Mouse (Mus musculus) layer of hippocampus, adult 18-20 months (tissue): ENCODE results near the gene Stpg2. TPM values are rescaled to one million over a fixed set of nuclear protein-coding genes. Genes with fewer than 3 reads are reported as not detected.
"Not testable (repeated sequence)": the region's sequence is repeated elsewhere in the genome, so short reads cannot be mapped to it uniquely, and the experiment has no call there.

Experiments used
- DNase-seq, 2 experiments: peaks; one replicate each; pipeline ENCODE4 v3.0.0; 2022; ENCODE audit warnings: low spot score in 2 of 2
- long read RNA-seq: library from polyadenylated mRNA; stranded (forward); transcript quantifications from one replicate; pipeline ENCODE4 v2.0.0, GENCODE M21; 2021
- total RNA-seq, 2 experiments: library from RNA; stranded (reverse); gene quantifications; 2 replicates each; pipeline ENCODE4 v1.2.3; 2021

The Stpg2 gene
- under 1 TPM in 1 of 2 experiments, not detected in 1; 0.30 TPM for total RNA-seq
- long read RNA-seq, result 0 reads

DNA sequence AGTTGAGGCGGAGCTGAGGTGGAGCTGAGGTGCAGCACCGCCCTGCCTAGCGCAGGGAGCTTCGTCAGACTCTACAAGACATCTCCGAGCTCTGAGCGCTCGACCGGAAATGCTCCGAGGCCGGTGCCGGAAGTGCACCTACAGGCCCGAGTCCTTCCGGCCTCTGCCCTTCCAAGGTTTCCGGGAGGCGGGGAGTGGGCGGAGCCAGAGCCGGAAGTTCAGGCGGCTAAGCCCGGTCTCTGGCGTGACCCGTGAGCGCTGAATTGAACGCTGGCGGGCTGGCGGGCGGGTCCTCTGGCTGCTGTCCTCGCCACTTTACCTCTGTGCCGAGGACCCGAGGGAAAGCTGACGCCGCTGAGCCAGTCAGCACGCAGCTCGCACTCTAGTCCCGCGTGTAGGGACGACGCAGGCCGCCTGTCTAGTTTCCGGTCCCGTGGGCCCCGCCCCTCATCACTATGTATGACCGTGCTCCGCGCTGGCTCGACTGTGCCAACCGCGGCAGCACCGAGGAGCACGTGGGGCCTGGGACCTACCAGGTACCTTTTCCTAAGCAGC lies at the start of gene Stpg2:
Gene Stpg2 (plus strand): TSS at position 251 of the 555 bp plus-strand sequence.
- DNase-seq, result peak; percentile 91 to 96

DNA sequence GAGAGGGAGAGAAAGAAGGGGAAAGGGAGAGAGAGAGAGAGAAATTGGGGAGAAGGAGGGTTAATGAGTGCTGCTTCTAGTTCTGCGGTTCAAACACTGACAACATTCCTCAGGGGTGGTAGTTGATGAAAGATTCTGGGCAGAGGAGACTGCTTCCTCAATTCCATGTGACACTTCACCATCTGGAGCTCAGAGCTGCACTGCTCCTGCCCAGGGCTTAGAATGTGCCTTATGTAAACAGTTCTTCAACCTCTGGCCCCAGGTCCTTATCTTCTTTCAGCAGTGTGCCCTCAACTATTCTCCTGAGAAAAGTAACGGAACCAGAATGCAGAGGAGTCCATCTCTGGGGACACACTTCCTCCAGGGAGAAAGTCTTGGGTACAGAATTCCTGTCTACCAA lies 43.3 kb upstream of the Stpg2 start:
- DNase-seq, result no peak

DNA sequence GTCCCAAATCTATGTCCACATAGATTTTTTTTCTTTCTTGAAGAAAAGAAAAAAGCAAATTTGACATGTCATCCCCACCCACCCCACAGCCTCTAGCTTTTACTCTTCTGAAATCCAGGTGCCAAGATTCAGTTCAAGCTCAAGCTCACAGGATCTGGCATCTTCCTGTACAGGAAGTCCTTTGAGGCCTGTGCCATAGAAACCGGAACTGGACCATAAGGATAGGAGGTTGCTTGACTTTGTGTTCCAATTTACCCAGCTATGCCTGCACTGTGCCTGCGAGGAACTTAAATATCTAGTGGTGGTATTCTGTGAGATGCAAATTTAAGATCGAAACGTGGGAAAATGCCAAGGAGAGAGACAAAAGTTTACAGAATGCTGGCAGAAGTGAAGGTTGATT lies 42.8 kb upstream of the Stpg2 start:
- DNase-seq, result no peak

DNA sequence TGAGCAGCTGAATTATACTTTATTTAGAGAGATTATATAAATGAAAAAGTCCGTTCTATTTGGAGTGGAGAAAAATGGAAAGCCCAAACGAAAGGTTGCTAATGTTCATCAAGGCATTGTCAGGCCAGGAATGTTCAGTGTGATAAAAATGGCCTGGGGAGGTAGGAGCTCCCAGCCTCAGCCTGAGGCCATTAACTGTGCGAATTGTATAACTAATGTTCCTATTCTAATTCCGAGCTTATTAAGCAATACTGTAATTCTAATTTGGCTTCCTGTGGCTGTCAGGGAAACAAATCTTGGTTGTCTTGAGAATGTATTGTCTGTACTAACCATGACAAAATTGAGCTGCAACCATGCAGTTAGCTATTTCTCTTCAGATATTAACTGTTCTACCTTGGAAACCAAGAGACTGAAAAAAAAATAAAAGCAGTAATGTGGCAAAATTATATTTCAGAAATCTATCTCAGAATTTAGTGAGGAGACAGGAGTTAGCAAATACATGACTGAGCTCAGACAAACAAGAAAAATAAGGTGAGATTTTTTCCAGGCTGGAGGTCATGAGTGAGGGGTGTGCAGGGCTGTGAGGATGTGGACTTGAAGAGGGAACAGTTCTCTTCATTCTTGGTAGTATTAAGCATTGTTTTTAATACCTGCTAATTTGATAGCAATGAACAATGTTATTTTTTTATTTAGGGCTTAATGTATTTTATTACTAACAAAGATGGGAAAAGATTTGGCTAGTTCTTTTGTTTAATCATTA lies 36.8 kb upstream of the Stpg2 start:
- DNase-seq, result no peak

DNA sequence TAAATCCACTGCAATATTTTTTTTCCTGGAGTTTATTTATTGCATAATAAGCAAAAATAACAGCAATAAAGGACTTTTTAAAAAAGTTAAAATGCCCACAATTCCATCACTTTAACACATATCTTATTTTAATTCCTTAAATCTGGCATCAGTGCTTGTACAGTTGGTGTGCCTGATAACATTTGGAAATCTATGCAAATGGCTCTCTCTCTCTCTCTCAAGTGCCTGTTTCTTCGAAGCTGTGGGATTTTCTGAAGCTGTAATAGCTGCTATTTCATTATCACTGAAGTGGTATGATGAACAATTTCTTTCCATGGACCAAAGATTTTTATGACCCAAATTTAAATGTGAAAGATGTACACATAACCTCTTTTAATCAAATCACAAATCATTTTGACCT lies 35.8 kb upstream of the Stpg2 start:
- peak in 1 of 2 experiments; percentile 40 for DNase-seq

DNA sequence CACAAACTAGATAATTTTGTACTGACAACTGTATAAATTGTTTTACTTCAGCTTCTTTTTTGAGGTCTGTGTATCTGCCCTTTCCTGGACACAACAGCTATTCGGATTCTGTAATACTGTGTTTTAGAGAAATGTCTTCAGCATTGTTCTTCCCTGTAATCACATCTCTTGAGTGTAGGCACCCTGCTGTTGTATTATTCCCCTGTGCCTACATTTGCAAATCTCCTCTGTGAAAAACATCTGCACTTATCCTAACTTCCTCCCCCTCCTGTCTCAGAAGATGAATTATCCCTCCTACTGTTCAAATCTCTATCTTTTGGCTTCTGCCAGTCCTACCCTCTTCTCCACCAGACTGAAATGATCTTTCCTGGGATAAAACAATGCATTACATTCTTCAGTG lies 28.6 kb upstream of the Stpg2 start:
- no peak for DNase-seq

DNA sequence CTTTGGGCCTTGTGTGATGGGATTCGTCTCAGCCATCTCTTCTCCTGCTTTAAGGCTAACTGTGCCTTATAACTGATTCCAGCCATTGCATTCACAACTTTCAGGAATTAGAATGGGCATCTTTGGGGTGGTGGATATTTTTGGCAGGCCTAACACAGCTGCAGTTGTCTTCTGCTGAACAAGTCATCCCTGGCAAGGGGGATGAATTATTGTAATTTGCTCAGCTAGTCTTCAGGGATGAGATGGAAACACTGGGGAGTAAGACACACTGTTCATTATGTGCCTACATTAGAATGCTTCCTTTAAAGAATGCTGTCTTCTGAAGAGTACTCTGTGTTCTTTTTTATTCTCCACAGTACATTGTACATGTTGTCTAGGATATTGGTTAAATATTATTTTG lies 14.0 kb upstream of the Stpg2 start:
- no peak for DNase-seq

DNA sequence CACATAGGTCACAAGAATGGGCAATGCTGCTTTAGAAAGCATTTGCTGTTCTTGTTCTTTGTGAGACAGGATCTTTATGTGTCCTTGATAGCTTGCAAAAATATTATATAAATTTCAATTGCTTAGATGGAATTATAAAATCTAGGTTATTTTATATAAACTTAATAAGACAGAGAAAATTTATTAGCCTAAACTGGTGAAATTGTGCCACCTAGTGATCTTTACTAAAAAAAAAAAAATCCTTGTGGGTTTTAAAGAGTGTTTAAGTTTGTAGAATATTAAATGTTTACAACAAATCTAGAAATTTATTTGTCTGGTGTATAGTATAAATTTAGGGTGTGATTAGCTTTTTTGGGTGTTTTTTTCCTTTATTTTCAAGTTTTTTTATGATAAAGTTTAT lies 11.6 kb upstream of the Stpg2 start:
- no peak for DNase-seq

DNA sequence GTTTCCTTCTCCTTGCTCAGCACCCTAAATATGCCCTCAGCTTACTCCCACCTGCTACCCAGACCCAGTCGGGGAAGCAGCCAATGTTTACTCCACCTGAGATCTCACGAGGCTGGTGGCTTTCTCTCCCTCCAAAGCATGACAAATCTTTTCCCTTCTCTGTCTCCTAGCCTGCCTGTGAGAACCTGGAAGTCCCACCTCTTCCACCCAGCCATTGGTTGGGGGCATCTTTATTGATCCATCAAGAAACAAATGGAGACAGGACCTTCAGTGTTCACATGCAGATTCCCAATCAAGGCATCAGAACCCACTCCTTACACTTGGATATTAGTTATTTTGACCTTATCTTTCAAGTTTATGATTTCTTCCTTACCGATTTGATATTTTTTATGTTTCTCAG lies 7.1 kb upstream of the Stpg2 start:
- DNase-seq, result no peak

DNA sequence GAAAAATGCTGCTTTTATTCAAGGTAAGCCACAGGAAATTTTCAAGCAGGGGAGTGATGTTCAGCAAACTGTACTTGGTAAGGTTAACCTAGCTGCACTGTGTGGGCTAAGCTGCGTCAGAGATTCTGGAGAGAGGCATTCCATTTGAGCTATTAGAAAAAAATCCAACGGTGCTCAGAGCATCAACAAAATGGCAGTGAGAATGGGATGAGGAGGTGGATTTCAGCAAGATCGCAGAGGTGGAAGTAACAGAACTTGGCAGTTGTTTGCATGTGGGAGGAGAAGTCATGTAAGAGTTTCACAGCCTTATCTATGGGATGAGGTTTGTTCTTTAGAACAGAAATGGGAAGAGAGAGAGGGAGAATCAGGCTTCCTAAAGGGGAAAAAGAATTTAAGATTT lies 5.2 kb upstream of the Stpg2 start:
- DNase-seq, result no peak

DNA sequence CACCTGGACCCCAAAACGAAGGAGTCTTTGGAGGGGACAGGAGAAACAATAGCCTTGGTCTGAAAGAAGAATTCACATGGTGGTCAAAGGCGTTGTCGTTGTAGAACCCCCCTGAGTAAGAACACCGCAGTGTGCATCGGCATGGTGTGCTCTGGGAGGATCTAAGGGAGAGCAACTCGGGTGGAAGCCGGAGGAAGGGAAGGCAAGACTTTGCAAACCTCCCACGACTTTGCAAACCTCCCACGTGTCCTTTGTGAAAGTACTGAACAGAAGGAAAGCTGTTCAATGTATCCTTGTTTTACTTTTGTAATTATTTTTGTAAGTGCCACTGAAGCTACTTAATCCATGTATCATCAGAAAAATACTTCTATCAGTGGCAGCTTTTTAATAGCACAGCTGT lies 11.5 kb downstream of the Stpg2 start:
- peak in 1 of 2 experiments; percentile 28 for DNase-seq

DNA sequence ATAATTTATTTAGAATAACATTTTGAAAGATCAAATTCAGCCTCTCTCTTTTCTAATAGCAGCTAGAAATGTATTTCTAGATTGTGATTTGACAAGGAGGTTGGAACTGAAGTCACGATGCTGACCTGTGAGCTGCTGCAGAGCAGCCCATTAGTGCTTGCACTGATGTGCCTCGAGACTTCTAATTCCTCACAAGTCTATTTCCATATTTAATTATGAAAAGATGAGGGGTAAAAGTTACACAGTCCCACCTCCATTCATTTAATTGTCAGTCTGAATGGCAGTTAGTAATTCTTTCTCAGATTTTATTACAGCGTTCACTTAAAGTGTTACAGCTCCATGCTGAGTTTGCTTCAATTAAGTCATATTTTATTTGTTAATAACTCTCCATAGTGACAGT lies 19.6 kb downstream of the Stpg2 start:
- no peak for DNase-seq

DNA sequence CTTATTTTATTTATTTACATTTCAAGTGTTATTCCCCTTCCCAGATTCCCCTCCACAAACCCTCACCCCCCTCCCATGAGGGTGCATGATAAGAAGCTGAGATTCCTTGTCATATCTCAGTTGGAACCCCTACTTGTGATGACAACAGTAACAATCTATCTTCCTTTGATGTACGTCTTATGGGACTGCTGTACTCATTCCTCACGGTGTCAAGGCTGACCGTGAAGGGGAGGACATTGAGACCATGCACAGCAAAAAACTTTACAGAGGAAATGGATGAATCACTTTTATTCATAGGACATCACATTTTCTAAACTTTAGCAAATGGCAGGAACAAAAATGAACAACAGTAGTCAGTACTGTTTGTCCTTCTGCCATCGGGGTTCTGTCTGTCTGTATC lies 21.3 kb downstream of the Stpg2 start:
- no peak for DNase-seq

DNA sequence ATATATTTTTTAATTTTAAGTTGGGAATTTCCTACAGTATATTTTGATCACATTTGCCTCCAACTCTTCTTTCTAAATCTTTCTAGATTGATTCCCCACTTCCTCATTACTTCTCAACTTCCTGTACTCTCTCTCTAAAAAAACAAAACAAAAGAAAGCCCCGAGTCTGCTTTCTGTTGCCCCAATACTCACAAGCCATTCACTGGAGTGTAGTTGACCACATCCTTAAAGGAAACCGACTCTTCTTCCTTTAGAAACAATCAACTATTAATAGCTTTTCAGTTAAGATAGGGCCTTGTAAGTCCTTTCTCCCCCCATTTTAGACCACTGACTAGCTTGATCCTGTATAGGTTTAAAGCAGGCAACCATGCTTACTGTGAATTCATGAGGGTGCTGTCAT lies 39.7 kb downstream of the Stpg2 start:
- no peak for DNase-seq

DNA sequence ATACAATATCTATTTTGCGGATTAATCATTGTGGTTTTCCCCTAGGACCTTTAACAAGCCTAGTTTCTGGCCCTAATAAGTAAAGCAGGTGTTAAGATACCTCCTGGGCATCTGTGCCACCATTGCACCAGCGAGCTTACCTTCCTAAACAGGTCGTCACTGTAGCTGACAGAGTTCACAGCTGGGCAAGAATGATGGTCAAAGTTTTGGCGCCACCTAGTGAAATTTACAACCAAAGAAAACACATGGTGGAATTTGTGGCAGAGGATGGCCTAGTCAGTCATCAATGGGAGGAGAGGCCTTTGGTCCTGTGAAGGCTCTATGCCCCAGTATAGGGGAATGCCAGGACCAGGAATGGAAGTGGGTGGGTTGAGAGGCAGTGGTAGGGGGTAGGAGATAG lies 41.0 kb downstream of the Stpg2 start:
- DNase-seq, result no peak

DNA sequence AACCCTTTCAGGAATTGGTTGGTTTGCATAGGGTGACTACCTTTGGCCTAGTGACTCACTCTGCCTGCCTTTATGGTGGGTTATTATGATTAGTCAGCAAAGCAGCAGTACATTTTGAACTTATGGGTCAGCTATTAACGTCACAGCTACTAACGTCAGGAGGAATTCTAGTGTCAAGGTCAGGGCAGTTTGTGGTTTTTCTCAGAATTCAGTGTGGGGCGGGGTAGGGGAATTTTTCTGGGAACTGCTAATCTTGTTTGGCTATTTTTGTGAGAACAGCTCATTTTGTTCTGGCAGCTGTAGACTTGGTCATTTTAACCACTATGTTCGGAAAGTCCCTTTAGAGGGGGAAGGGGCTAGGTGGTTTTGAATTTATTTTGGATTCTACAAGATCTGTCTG lies 56.9 kb downstream of the Stpg2 start:
- DNase-seq, result not testable (repeated sequence)

DNA sequence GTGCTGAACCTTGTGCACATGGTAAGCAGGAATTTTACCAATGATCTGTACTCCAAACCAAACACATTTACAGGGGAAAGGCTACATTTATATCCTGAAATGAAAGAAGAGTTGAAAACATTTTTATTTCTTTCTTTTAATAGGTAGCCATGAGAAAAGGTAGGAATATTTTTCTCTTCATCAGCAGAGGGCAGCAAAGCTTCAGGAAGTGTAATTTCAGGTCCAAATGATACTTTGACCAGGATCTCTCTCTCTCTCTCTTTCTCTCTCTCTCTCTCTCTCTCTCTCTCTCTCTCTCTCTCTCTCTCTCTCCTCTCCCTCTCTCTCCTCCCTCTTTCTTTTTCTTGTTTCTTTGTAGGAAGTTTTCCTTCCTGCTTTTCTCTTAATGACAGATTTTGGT lies 92.4 kb downstream of the Stpg2 start:
- peak in 1 of 2 experiments; percentile 29 for DNase-seq

DNA sequence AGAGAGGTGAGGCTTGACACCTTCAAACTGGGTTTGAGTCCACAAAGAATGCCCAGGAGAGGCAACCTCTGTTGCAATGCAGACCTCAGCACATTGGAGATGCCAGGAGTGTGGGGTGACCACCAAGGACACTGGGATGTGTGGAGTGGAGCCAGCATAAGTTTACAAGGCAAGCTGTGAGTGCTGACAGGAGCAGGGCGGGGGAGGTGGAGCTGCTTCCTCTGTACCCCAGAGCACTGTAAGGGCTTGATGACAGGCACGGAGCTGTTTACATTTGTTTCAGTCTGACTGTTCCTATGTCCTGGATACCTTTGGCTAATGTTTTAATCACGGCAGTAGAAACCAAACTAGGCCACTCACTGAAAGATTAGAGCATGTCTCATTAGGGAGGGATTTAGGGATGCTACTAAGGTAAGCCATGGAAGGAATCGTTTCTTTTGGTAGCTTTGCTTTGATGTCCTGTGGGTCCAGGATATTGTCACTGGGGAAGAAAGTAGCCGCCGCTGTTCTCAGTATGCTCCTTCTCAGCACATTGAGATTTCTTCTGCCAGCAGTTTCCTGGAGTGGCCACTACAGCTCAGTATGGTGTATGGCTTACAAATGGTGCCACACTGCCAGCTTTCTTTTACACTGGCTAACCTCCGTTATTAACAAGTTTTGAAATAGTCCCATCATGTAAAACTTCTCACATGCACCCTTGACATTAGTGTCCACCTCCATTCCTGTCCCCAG lies 102.8 kb downstream of the Stpg2 start:
- no peak for DNase-seq

DNA sequence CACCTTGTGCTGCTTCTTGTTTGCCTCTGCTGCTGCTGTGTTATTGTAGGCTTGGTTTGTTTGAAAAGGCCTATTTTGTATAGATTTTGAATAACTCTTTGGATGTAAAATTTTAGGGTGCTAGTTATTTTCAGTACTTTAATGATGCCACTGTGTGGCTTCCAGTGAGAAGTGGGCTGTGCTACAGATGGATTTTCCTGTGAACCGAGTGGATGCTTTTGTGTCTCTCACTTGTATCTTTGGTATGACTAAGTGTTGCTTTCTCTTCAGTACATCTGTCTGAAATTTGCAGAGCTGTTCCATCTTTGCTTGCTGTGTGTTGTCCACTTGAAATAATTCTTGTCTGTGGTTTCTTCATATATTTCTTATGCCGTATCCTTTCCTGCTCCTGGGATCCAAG lies 106.2 kb downstream of the Stpg2 start:
- peak; percentile 11 to 46 for DNase-seq

DNA sequence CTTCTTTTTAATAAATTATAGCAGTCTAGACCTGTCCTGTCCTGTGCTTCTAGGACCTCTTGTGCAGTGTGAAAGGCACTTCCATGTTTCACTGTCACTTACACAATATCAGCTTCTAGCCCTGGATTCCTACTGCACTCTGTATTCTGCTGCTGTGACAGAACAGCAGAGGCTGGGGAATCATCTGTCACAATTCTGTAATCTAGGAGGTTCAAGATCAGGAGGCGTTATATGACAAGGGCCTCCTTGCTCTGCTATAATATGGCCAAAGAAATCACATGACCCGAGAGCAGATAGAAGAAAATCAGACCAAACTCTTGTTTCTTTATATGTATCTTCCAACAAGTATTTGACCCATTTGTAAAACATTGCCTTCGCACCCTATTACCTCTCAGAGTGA lies 175.0 kb downstream of the Stpg2 start:
- no peak for DNase-seq

DNA sequence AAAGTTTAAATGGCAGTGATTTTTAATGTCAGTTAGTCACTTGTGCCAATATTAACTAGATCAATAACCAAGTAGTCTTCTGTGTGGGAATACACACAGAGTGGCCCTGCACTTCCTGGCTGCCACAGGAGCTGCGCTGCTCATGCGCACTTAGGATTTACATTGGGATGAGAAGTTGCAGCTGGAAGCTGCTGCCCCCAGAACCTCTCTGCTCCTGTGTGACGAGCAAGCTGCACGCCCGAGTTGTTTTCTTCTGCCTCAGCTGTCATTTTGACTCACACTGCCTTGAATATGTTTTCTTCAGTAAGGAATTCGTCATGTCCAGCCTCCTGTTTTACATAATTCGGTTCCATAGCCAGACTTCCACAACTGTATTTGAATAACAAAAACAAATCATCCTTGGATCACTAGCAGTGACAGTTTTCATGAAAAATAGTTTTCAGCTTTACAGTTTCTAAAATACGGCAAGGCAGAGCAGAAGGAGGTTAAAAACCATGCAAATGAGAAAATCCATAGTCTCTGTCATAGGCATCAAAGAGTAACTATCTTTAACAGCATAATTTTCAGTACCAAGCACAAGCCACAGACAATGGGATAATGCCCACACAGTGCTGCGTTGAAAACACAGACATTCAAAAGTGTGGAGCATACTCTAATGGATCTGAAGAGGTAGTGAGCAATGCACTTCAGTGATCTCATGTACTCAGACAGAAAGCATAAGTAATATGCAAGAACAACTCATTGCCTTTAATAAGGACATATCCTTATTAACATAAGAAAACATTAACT lies 191.8 kb downstream of the Stpg2 start:
- DNase-seq, result peak; percentile 7 to 10

DNA sequence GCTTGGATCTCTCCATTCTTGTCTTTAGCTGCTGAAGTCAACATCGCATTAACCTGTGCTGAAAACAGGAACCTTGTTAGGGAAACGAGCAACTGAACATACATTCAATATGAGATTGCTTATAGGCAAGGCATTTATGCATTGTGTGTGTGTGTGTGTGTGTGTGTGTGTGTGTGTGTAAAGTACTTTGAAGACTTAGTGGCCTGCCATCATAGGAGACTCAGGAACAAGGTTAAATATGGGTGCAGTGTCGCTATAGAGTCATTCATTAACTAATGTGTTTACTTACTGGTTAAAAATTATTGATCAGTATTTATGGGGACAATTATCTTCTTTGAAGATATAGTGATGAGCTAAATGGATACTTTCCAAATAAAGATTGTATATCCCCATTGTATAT lies 199.2 kb downstream of the Stpg2 start:
- no peak for DNase-seq
